Mouse (Mus musculus) mammary gland, adult 2 months (tissue): ENCODE data around the gene Magea6. TPM values are rescaled to one million over a fixed set of nuclear protein-coding genes. Genes with fewer than 3 reads are reported as not detected.

ENCODE experiments used
- polyA plus RNA-seq: library from polyadenylated mRNA; depleted of rRNA; stranded (reverse); fragments of >200 nt; gene quantifications from 2 replicates; pipeline ENCODE4 v1.2.3, GENCODE M21; 2012; ENCODE audit warnings: low replicate concordance; rRNA removed

Gene Magea6
- polyA plus RNA-seq, result not detected in 2 replicates

DNA sequence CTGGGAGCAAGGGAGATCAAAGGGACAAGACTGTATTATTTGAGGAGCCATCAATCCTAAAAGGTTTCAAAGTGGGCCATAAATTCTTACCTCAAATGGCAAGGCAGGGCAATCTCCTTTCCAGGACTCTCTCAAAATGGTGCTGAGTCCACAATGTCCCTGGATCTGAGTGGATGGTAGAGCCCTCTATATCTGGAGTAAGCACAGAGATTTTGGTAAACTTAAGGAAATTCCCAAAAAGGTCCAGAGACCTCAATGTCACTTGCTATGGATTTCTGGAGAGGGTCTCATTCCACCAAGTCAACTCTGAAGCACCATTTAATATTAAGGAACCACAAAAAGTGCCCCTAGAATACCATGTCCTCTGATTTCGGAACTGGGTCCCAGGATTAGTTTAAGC, at the start of gene Magea6:
TSS of gene Magea6 (minus strand) at position 101 of the 400 bp plus-strand sequence.

DNA sequence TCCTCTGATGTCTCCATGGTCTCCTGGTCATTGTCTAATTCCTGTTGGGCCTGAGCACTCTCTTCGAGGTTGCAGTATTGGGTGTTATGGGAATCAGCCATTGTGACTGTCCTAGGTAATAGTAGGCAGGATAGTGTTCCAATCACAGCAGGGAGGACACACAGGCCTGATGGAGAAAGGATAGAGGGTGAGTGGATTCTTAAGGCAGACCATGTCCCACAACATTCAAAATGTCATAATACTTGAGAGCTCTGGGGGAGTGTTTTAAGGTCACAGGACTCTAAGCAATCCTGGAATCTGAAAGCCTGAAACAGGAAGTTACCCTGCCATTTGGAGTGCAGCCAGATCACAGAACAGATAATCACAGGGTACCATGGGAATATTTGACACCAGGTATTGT, 13.6 kb upstream of the Magea6 start, which contains the start of gene Magea3:
TSS of gene Magea3 (minus strand) at position 101 of the 400 bp plus-strand sequence.

DNA sequence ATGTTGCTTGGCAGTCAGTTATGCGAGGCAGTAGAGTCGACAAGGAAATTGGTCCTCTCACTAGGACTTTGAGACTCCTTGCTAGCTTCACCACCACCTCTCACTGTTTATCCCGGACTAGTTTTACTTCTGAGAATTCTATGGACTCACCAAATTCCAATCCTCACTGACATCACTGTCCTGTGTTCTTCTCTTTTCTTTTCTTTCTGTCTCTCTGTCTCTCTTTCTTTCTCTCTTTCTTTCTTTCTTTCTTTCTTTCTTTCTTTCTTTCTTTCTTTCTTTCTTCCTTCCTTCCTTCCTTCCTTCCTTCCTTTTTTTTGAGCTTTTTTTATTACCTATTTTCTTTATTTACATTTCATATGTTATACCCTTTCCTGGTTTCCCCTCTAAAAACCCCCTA, 45.6 kb downstream of the Magea6 start, which contains the start of gene Cldn34b1:
TSS of gene Cldn34b1 (minus strand) at position 101 of the 400 bp plus-strand sequence.

Other genes with a start within 250 kb of the Magea6 start
- gene Cldn34b1, start 45.7 kb downstream of the Magea6 start, polyA plus RNA-seq, result not detected in 2 replicates
- gene Magea3, start 13.5 kb upstream of the Magea6 start, polyA plus RNA-seq, result not detected in 2 replicates
- gene Magea8, start 59.9 kb upstream of the Magea6 start, polyA plus RNA-seq, result not detected in 2 replicates
- gene Magea5, start 127.2 kb upstream of the Magea6 start, polyA plus RNA-seq, result not detected in 2 replicates
- not detected in 2 replicates for gene Magea1, start 153.8 kb upstream of the Magea6 start, polyA plus RNA-seq
- gene Magea2, start 157.7 kb upstream of the Magea6 start, polyA plus RNA-seq, result not detected in 2 replicates
- not detected in 2 replicates for gene Cldn34b2, start 192.4 kb upstream of the Magea6 start, polyA plus RNA-seq